Mouse (Mus musculus) urinary bladder, postnatal 10 days (tissue): ENCODE results near the gene Pde4b.

Experiments
- DNase-seq: peaks from one replicate; pipeline ENCODE4 v3.0.0; 2022; ENCODE audit warnings: low spot score

Pde4b gene

DNA sequence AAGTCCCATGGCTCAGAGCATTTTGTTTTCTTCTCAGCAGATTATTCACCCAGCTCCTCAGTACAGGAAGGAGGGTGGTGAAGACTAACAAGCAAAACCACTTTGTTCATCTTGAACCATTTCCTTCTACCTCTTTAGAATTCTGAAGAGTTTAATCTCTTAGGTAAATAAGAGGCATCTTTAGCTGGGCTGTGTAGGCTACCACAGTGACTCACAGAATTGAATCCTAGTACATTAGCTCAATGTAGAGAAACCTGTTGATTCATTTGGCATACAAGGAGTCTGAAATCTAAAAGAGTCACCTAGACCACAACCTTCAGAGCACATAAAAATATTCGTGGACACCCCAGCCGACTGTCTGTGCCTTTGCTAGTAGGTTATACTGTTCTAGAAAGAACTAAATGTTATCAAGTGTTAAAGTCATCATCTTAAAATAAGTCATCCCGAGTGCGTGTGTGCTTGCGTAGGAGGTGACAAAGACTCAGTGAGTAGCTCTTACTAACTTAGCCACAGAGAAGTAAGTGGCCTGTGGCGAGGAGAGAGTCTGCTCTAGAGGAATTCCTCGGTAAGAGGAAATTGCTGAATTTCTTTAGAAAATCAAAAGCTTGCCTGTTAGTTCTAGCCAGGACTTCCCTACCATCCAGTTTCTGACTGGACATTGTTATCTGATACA is 520.5 kb downstream of the Pde4b start:
- DNase-seq, result no peak

DNA sequence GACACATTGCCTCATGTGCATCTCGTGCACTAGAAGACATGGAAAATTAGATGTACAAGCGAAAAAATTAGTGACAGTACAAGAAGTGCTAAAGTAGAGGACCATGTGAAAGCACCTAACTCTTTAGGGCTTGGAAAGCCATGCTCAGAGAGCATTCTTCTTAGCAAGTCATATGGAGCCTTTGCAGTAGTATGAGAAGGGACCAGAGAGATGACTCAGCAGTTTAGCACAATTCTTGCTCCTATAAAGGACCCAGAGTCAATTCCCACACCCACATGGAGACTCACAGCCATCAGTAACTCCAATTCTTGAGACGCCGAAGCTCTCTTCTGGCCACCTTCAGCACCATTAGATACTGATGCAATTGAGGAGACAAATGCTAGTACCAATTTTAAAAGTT is 525.3 kb downstream of the Pde4b start:
- DNase-seq, result no peak

DNA sequence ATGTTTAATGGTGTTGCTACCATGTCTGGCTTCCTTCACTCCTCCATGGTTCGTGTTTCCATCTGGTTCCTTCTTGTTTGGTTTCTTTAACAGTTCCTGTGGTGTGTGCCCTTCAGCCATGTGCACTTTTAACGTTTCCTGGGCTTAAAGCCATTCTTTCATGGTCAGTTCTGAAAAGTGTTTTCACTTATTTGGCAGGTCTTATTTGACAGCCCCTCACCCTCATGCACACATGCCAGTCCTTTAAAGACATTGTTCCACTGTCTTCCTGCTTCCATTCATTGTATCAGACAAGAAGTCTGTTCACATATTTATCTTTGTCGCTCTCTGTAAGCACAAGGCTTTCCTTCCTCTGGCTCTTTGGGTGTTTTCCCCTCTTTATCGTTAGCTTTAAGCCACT is 530.4 kb downstream of the Pde4b start:
- DNase-seq, result no peak

DNA sequence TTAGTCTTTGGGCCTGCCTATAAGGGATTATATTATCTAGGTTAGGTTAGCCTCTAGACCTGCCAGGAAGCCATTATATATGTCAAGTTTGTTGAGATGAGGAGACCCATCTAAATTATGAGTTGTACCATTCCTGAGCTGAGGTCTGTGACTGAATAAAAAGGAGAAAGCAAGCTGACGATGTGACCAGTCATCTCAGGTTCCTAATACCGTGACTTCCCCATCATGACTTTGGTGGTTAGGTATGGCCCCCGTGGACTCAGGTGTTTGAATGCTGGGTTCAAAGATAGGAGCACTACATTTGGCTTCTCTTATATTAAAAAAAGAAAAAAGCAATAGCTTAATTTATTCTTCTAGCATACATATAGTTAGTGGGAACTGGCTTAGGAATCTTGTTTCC is 531.3 kb downstream of the Pde4b start:
- DNase-seq, result no peak

DNA sequence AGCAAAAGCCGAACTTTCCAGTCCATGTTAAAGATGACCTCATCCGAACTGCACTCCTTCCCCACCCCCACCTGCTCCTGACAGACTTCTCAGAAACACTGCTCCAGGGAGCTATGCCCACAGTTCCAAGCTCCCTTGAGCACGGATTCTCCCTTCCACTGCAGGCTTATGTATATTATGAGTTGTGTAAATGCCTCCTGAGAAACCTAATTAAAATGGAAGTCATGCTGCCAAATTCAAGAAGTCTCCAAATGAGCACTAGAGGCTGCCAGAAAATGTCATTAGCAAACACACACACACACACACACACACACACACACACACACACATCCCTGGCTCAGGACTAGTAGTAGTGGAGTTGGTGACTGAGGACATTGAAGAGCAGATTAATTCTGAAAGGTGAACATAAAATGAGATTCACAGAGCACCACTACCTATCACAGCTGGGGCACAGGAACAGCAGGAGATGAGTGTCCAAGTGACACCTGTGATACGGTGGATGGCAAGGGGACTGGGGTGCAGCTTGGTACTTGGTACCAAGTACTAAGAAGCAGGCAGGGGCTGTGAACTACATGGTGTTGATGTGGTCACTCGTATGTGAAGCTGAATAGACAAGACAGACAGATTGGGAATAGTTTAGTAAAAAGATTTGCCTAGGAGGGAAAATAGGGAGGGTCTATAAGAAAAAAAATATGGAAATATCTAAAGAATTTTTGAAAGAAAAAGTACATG is 533.0 kb downstream of the Pde4b start:
- DNase-seq, result no peak

DNA sequence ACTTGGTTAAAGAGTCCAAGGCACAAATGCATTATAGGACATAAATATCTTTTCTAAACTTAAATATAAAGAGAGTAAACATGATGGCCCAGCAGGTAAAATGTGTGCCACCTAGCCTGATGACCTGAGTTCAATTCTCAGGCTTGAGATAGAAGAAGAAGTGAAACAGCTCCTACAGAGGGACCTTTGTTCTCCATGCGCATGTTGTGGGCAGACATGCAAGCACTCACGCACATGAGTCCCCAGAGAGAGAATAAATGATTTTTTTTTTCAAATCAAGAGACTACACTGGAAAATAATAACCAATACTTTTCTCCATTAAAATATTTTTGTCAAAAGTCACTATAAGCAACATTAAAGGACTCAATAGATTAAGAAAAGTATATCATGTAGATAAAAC is 533.8 kb downstream of the Pde4b start:
- DNase-seq, result no peak

DNA sequence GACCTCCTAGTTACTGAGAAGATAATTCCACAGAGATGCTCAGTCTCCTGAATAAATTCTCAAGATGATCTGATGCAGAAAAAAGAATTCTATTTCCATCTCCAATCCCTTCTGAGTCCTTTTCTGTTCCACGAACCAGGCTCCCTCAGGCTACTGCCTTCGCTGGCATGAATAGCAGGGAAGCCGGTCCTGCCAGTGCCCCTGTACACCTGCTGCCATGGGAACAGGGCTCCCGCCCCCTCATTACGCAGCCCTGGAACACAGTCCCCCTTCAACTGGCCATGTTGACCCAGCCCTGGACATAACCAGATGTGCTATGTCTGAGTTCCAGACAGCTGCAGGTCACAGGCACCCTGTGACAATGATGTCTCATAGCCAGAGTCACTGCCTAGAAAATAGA is 535.6 kb downstream of the Pde4b start:
- DNase-seq, result no peak

DNA sequence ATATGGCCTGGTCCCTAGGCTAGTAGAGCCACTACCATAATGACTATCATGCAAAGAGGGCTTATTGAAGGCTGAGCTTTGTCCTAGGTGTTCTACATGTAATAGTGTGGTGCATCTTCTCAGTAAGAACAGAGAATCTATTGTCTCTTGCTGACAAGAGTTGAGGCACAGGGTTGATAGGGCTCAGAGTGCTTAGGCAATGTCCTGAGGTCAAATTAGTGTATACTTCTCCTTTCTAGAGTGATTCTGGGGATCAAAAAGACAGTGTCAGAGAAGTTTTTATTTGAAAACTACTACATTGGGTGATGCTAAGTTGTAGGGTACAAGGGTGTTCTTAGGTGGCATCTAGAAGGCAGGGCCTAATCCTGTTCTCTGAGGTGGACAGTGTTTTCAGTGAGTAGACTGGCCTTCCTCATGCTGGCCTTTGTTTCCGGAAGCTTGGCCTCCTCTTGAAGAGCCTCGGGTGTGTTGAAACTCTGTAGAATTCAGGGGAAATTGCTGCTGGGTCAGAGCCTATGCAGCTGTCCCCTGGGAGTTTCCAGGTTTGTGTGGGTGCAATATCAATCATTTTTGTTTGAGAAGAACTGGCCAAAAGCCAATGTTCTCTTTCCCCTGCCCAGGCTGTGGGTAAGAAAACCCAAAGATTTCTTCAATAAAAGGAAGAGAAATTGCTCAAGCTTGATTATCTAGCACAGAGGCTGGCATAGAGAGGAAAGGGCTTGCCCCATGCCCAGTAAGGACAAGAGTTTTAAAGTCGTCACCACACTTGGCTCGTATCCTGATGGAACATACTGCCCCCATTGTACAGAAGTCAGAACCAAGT is 536.7 kb downstream of the Pde4b start:
- no peak for DNase-seq

DNA sequence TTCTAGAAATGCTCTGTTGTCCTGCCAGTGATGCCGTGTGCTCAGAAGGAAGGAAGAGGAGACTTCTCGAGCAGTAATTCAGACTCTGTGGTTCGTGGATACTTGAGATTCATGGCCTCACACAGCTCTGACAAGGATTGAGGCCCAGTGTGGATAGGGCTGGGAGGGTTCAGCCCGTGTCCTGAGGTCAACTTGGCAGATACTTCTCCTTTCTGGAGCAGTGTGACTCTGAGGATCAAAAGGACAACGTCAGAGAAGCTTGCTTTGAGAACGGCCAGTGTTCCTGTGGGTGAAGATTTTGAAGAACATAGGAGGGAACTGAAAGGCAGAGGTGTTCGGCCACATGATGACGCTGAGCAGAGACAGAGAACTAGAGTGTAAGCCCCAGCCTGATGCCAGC is 537.6 kb downstream of the Pde4b start:
- no peak for DNase-seq

DNA sequence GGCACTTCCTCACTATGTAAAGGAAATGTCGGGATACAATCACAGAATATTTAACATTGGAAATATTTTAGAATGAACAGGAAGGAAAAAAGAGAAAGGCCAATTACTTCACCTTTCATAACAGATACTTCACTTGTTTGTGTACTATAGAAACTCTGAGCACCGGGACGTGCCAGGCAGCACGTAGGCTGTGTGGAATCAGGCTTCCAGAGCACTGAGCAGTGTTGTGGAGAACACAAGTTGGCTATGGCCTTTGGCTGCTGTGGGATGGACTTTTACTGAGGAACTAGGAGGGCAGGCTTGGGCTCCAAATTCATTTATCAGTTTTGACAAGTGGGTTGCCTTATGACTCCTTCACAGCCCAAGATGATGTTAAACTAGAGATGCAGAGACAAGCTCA is 540.5 kb downstream of the Pde4b start:
- no peak for DNase-seq

DNA sequence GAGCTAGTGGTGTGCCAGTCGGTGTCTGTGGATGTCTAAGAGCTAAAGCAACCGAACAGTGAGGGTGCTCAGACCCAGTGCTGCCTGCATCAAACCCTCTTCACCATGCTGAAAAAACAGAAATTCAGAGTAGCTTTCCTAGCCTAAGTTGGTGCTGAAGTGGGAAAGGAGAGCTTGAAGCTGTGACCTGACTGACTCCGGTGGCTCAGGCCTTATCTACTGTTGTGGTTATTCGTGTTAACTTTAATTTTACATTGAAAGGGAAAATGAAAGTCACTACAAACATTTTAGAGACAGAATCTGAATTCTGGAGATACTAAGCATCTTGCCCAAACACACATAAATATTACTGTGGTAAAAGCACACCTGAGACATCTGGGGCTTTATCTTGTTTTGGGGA is 542.3 kb downstream of the Pde4b start:
- DNase-seq, result no peak

DNA sequence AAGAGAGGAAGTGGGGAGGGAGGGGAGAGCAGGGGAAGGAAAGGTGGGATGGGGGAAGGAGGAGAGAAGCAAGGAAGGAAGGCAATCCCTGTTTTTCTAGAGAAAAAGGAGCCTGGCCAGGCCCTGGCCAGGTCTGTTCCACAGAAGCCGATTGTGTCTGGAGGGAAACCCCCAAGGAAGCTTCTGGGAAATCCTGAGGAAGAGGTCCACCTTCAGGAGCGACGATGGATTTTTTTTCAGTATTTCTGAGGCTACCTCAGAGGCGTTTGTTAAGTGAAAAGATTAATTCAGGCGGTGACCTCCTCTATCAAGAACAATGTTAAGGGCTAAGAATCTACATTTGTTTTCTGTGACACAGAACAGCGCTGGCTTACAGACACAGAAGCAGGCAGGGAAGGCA is 542.9 kb downstream of the Pde4b start:
- no peak for DNase-seq

DNA sequence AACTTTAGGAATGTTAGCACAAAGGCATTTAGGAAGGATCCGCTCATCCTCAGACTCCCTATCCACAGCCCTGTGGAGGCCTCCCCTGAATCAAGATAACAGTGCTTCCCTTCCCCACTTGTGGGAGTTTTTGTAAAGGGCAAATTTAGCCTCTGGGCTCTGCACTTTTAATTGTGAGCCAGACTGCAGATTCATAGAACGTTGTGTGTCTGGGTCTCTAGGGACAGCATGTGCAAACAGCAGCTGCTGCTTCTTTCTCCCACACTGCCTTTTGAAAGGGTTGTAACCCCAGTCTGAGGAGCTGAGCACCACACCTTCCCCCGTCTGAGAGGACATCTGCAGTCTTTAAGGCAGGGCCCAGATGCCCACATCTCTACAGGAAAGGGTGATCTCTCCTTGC is 544.3 kb downstream of the Pde4b start:
- DNase-seq, result no peak

DNA sequence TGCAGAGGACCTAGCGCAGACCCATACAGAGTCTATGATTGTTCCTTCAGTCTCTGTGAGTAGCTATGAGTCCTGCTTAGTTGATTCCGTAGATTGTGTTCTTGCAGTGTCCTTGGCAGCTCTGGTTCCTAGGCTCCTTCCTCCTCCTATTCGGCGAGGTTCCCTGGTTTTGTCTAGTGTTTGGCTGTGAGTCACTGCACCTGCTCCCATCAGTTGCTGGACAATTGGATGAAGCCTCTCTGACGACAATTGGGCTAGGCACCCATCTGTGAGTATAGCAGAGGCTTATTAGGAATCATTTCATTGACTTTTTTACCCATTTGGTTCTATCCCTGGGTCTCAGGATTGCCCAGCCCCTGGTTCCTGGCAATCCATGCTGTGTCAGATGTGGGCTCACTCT is 545.9 kb downstream of the Pde4b start:
- no peak for DNase-seq

DNA sequence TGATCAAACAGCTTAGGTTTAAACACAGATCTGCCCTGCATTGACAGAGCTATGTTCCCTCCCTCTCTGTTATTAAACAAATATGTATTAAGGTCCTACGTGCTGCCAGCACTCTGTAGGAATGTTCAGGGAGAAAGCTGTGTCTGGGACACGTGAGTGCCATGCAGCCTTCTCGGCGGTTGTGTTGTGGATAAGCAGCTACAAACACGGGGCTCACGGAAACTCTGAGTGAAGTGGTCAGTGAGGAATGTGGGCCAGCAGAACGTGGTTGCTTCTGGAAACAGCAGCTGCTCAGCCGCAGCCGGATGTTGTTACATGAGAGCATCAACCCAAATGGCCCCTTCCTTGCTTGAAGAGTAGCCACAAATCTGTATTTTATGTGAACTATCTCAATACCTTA is 547.9 kb downstream of the Pde4b start:
- no peak for DNase-seq

DNA sequence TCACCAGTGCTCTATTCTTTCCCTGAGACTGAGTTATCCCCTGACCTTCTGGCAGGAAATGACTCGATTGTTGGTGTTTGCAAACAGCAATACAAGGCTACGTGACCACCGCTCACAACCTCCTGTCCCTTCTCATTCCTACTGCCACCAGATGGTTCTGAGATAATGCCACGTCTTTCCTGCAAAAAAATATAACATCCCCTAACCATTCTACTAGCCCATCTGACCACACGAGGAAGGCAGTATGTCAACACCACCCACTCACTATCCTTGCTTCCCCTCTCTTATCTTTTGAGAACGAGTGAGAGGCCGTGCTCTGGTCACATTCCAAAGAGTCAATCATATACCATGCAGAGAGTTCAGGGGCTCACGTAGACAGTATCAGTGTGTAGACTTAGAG is 548.6 kb downstream of the Pde4b start:
- no peak for DNase-seq

DNA sequence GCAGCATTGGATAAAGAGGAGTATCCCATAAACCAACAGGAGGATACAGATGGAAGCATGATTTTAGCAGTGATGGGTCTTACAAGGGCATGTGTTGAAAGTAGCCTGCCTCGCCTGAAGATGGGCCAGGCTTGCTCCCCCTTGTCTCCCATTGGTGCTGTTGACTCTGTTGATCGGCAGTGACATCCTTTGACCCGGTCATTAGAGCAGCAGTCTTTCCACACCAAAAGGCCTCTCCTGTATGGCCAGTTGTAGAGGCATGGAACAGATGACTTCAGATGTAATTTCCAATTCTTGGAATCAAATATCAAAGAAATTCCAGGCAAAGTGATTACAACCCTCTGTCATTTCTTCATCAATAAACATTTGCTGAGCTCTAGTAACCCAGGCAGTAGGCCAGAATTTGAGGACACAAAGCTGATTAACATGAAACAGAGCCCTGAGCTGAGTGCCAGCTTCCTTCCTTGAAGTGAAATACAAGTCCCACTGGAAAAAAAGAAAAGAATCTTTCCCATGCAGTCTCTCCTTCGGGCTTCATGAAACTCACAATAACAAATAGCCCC is 550.1 kb downstream of the Pde4b start:
- DNase-seq, result no peak

DNA sequence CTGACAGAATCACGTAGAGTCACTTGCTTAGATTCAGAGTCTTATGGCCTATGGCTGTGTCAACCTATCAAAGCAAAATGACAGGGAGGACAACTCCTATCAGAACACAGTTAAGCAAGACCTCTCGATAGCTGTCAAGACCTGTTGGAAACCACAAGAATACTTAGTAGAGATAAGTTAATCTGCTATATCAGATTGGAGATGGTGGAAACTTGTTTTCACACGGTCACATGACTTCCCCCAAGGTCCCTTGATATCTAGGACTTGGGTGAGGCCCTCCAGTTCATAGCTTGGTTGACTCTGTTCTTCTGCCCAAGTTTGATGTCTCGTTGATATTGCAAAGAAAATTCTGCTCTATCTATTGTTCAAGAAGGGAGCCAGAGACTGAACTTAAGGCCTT is 553.6 kb downstream of the Pde4b start:
- no peak for DNase-seq

DNA sequence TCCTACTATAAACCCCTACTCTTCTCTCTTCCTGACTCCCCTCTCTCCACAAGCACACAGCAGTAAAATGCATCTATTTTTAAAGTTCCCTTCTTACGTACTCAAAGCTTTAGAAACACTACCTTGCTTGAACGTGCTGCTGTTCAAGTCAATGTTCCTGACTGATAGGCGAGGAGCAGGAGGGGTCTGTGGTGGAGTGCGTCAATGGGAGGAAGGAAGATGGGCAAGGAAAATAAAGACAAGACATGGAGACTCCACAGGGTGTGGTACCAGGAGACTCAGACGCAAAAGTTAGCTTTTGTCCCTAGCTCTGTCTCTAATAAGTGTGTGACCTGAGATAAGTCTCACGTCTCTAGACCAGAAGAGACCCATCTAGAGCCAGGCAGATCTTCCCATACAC is 556.7 kb downstream of the Pde4b start:
- DNase-seq, result no peak

DNA sequence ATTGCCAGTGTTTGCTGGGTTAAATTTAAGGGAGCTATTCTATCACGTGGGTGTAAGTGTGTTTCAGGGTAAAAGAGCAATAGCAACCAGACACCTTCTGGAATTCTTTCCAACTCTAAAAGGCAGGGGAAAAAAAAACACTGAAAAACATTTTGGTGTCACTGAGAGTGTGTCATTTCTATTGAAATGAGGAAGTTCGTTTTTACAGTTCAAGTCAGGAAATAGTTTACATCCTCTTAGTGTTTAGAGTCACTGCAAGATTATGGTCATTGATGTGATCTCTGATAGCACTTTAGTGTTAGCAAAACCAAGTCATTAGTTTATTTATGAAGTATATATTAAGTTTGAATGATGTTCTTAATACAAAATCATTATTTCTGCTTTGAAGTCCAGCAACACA is 559.7 kb downstream of the Pde4b start:
- DNase-seq, result no peak

DNA sequence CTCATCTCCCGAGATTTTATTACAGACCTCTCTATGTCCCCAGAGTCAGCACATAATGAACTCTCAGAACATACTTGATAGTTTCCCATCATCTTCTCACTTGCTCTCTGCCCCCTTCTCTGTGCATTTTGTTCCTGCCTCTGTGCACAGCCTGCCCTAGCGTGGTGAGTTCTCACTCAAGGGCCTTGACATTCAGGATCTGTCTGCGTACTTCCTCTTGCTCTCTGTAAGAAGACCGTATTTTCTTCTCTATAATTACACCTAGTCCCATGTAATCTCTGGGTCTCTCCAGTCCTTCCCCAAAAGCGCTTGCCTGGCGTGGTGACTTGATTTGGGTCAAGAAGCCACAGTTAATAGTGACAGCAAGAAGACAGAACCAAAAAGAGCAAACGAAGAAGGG is 568.0 kb downstream of the Pde4b start:
- DNase-seq, result no peak

DNA sequence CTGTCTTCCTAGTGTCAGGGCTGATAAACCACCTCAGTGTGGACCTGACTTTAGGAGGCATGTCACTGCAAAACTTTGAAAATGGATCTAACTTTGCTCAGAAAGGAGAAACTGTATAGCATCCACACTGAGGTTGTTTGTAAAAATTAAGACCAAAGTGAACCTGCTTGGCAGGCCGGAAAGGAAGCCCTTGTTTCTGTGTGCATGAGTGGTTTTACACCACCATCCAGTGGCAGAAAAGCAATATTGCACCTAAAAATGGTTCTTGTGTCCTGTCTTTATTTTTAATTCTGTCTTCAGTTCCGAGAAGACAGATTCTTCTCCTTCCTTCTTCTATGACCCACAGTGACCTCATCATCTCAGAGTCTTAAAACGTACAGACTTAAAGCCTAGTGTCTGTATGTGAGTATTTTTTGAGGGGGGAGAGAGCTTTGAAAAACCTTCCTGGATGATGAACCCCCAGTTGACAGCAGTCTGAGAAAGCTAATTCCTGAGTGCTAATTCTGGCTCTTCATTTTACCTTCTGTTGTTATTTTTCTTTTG is 569.2 kb downstream of the Pde4b start:
- no peak for DNase-seq
